Mouse (Mus musculus) ovary, postnatal 10 days (tissue): ENCODE data around the gene Fam149a.

Source experiments
- DNase-seq: peaks from one replicate; pipeline ENCODE4 v3.0.0; 2022; ENCODE audit warnings: low spot score

Fam149a gene

DNA sequence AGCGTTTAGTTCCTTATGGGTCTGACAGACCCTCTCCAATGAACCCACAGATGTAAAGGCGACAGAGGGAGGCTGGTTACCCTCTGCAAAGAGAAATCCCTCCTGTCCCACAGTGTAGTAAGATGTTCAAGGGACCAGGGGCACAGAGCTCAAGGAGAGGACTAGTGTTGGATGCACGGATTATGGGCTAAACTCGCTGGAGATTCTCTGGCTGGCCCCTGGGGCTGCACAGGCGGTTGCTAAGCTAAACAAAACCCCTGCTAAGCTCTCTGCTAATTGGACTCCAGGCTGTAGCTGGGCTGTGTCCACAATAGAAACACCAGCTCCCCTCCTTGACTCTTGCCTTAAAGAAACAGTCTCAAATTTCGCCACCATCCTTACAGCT is at the start of gene Fam149a:
Fam149a (minus strand) TSS at position 329 of the 385 bp plus-strand sequence.
- DNase-seq = no peak

DNA sequence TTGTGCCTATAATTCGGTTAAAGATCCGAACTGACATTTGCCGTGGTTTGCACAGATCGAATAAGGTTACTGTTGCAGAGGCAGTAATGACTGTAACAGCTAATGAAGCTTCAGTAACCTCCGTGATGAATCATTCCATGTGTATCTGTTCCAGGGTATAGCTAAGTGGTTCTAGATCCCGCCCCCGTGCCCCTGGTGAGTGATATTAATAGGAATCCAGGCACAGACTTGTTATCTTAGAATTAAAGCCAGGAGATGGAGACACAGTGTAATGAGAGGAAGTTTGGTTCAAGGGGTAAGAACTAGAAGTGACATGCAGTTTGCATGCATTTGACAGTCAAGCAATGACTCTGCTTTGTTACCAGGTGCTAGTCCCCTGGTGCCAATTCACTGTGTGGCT is 38.1 kb upstream of the Fam149a start:
- no peak for DNase-seq

DNA sequence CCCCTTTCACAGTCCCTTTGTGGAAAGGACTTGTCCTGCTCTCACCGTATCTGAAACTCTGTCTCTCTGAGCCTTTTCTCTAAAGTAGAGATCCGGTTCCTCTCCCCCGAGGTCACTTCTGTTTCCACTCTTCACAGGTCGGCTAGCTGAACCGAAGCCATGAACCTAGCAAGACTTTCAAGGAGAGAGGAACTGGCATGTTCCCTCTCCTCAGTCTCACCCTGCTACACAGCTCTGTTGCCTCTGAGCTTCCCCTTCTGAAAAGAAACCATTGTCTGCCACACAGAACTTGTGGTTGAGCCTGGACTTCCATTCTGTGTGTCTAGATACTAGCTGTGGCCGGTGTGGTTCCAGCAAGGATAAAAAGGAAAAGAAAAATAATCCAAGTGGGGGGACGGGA is 32.9 kb upstream of the Fam149a start:
- no peak for DNase-seq

DNA sequence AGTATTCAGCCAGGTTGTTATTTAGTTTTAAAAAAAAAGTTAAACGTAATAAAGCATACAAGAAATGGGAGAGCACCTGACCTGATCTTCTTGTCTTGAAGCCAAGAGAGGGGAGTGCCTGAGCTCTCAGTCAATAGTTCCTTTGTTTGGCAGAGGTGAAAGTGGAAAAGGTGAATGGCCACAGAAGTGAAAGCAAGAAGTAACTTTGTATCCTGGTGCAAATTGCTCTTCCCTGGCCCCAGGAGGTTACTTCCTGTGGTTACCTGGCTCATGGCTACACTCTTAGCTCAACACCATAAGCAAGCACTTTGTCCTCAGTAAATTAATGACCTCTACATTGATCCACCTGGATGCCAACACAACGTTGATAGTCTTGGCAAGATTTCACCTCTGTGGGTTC is 28.8 kb upstream of the Fam149a start, which contains the start of gene Tlr3:
Tlr3 (minus strand) TSS at position 199 of the 400 bp plus-strand sequence.
- no peak for DNase-seq

DNA sequence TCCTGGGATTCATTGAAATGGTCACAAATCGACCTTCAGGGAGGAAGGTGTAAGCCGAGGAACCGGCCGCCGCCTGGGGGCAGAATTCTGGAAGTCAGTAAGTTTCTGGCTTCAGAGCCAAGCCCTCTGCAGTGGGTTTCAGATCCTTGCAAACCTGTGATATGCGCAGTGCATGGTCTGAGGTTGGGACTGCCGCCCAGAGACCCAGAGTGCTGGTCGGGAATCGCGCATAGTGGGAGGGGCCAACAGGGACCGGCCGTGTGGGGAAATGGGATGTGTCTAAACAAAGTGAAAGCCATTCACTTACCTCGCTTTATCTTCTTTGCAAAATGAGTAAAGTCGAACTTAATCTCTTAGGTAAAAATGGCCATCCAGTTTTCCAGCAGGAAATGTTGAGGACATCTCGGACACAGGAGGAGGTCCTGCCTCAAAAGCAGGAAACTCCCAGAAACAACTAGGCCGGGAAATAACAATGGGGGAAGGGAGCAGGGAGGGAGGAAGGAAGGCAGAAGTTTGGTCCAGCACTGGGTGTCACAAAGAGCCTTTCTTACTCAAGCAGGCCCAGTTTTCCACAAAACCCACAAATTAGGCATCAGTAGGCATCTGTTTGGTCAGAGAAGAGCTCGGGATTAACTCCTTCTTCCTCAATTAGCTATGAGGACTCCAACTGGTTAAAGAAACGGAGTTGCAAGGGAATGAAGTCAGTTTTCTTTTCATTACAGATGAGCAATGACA is 28.2 kb upstream of the Fam149a start:
- peak; percentile 38 for DNase-seq

DNA sequence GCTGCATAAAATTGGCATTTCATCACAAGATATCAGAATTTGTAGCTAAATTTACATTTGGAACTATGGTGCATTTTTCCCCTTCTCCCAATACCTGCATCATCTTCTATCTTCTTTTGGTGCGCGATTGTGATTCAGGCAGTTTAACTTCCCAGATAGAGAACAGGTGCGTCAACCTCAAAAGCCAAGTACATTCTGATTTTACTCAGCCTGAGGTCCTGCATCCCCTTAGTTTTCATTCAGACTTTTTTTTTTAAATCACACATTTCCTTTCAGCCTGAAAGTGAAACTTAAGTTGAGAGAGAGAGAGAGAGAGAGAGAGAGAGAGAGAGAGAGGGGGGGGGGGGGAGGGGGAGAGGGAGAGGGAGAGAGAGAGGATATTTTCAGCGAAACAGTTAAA is 27.6 kb upstream of the Fam149a start:
- DNase-seq = no peak

DNA sequence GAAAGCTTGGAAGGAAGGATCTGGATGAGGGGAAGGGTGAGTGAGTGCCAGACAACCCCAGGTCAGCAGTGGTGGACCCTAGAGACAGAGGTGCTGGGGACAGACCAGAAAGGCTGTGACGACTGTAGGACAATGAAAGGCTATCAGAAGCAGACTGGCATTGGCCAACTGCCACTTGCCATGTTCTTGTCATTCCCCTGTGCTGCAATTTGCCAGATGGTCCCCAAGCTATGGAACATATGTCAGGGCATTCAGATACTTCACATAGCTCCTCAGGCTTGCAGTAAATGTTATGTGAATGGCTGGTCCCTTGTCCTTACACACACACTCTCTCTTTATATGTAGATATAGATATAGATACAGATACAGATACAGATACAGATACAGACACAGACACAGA is 1.2 kb upstream of the Fam149a start:
- DNase-seq = no peak

DNA sequence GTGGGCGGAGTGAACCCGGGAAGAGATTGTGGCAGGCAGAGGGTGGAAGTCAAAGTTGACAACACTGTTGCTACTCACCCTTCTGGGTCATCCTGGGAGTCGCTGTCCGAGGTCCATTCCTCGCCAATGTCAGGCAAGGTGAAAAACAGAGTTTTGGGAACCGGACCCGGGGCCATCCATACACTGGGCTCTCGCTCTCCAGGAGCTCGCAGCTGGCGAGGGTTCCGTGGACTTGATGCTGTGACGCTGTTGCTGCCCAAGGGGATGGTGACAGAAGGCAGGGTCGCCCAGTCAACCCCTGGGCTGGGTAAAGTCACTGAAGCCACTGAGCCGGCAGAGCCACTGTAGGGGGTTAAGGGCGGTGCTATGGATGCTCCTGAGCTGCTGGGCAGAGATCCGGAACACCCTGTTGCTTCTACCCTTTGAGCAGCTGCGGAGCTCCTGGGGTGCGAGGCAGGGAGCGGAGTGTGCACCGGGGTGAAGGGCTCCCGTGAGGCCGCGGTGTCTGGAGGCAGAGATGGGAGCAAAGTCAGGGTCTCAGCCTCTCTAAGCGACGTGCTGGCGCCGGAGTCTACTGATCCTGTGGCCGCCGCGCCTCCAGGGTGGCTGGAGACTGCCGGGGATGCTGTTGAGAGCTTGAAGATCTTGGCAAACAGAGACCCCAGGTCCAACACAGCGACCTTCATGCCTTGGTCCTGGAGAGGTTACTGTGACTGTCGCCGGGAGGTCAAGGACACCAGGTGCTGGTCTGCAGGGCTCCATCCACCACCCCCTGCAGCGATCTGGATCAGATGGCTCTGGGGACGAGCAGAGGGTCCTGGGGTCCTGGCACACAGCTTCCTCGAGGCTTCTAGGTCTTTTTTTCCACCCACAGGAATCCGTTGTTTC is 772 bp downstream of the Fam149a start:
- no peak for DNase-seq

DNA sequence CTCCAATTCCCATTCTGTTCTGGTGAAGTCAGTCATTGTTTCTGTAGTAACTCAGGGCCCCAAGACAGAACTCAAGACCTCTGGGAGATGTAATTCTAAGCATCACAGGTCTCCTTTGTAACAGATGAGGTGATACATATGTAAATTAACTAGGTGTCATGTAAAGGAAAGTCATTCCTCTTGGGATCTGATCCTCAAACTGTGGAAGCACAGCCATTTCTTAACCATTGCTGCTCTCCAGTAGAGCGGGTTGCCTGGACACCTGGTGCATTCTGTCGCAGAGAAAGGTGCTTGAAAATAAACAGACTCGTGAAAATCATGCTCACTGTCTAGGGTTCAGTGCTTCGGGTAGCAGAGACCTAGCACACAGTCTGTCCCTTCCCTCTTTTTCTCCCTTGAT is 1.5 kb downstream of the Fam149a start:
- no peak for DNase-seq

DNA sequence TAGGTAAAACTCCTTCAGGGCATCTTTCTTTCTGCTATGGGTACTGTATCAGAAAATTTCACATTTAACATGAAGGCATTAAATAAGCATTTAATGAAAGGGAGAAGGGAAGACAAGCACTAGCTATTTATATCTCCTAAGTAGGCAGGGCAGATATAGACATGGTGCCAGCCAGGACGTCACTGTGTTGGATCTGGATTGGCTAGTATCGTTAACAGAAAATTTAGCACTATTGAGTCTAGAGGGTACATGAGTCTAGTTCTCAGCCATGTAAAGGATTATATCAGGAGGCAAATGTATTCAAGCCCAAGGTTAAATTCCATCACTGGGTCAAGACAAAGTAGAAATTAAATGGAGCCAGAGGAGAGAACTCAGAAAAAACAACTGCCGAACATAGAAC is 8.0 kb downstream of the Fam149a start:
- DNase-seq = no peak

DNA sequence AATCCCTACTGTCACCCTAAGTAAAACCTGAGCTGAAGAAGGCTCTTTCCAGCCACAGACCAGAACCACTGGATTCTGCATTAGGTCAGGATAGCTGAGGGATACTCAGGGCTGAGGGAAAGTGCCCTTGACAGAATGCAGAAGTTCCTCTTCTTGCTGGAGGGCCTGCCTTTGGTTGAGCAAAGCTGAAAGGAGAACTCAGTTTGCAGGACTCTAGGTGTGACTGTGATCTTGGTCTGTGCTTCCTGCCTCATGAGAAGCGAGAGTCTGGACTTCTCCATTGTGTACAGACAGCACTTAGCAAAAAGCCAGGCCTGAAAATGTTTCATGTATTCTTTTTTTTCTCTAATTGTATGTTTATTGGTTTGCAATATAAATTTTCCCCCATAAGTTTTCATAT is 14.9 kb downstream of the Fam149a start:
- no peak for DNase-seq

DNA sequence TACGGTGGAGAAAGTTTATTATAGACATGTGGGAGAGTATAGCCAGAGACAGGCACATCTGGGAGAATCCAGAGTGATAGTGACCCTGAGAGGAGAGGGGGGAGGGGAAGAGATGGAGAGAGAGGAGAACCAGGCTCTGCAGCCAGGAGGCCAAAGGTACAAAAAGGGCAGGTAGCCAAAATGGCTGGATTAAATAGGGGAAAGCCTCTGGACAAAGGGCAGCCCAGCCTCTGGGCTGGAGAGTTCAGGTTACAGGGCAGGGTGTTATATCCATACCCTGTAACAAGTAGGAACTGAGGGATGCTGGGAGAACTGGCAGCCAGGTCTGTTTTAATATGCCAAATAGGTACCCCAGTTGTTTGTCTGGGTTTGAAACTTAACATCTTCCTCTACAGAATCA is 18.9 kb downstream of the Fam149a start:
- no peak for DNase-seq

DNA sequence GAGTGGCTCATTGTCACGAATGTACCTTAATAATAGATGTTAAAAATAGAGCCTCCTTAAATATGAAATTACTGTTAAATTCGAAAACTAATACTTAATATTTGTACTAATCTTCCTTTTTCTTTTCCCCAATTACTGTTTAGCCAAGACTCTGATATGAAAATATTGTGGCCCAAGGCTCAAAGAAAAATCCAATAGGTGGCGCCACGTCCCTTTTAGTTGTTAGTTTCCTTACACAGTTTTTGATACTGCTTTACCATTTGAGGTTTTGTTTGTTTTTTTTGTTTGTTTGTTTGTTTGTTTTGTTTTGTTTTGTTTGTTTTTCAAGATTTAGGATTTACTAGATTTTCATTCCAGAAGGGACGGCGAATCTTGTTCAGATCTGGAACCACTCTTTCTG is 19.8 kb downstream of the Fam149a start:
- no peak for DNase-seq

DNA sequence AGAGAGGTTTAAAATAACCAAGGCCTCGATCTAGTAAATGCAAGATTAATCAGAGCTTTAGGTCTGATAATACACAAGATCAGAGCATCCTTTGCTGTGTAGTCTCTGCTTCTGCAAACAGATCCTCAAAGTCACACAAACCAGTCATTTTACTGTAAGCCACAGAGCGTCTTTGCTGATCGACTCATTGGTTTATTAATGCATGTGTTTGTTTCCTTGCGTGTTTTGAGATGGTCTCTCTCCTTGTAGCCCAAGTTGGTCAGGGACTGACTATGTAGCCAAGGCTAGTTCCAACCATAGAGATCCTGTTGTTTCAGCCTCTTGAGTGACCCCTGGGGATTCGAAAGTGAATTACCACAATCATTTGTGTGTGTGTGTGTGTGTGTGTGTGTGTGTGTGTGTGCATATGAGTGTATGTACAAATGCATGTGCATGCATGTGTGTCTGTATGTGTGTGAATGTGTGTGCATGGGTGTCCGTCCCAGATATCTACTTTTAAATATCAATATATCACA is 22.9 kb downstream of the Fam149a start:
- no peak for DNase-seq

DNA sequence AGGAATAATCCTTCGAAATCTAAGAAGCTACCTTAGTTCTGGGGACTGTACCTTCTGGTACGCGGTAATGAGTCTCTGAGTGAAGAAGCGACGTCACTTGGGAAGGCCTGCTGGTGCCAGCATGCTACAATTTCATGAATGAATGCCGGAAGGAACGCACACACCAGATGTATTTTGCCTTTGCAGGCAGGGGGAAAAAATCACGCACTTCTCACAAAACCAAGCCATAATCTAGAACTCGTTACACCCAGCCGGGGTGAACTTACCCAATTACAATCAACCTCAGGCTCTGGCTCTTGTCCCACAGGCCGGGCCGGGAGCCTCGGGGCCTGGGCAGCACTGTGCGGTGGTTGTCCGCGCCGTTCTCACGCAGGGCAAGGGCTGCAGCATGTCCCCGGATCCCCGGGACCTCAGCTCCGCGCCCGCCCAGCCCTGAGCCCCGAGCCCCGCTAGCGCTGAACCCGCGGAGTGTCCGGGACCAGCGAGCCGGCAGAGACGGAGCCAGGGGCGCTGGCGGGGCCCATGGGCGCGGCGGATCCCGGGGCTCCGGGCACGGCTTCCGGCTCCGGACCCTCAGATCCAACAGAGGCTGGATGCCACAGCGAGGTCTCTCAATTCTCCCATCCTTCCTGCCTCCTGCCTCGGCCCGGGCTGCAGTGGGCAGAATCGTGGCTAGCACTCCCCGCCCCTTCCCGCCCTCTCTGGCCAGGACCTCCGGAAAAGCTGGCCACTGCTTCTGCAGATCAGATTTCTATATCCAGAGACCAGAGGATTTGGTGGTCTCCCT is 23.8 kb downstream of the Fam149a start:
- peak; percentile 13 for DNase-seq

DNA sequence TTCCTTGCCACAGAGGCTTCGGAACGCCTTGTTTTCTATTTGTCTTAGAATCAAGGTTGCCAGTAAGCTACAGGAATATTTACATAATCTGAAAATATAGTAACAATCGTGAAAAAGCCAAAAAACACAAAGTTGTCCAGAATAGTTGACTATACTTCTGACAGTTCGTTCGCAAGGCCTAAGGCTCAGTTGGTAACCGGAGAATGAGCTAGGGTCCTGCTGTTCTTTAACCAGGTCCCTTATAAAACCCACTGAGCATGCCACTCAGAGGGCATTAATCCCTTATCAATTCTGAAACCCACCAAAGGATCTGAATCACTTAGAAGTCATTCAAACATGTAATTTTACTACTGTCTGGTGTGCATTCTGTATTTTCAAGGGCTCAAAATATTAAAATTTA is 26.3 kb downstream of the Fam149a start:
- no peak for DNase-seq

DNA sequence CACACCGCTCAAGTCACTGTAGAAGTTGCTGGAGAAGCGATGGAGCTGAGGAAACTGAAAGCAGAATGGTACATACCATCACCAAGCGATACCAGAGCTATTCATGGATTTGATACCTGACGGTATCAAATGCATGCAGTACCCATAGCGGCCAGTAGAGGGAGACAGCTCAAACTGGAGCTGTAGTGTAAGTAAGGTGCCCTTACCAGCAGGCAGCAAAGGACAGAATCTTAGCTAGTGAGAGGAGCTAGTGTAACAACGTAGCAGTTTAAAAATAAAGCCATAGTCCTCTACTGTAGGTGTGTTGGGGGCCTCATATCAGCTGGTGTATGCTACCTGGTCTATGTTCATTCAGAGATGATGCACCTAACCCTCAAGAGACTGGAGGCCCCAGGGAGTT is 37.1 kb downstream of the Fam149a start:
- DNase-seq = peak; percentile 23

DNA sequence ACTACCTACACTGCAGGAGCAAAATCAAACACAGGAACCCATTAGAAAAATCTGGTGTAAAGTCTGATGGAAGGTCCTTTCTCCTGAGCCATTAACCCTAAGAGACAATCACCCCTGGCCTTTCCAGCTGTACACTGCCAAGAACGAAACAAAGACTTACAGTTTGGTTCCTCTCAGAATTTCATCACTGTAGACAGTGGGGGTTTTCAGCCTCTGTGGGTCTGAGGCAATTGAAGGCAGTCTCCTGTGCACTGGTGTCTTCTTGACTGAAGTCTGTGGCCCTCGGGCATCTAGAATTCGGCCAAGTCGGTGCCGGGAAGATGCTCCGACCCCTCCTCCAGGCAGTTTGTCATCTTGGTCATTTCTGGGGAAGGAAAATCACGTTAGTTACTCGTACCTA is 37.8 kb downstream of the Fam149a start:
- DNase-seq = no peak

DNA sequence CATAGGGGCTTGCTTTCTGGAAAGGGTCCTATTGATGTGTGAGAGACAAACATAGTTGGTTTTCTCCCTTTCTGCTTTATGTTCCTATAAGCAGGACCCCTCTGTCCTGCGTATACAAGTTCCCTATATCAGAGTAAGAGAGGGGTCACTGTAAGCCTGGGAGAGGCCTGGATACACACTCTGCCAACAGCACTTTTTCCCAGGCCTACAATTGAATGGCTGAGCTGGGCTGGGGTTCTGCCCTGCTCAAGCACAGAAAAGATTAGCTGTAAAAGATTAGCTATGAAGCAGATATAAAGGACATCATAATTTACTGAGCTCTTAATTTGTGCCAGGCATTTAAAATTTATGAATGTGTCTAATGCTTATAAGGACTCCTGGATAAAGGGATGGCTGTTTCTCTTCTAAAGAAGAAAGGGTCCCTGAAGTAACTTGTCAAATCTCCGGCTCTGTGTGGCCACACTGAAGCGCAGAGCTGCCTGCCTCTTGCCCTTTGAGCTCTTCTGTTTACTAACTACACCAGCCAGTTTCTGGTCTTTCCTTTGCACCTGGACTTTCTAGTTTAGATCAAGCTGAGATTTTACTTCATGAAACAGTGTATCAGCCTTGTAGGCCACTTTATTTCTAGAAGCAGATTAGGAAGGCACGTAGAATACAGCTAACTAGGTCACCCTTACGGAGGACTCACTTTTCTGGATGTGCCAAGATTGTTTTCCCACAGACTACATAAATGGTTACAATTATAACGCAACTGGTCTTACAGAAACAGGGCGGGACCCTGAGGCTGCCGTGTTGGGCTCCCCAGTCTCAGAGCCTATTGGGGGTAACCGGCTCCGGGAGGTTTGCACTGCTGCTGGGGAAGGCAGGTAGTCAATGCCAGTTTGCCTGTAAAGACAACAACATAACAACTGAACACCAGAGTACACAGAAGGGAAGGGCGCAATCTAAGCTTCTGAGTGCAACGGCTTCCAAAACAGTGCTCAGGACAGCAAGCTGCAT is 40.2 kb downstream of the Fam149a start:
- DNase-seq = no peak

DNA sequence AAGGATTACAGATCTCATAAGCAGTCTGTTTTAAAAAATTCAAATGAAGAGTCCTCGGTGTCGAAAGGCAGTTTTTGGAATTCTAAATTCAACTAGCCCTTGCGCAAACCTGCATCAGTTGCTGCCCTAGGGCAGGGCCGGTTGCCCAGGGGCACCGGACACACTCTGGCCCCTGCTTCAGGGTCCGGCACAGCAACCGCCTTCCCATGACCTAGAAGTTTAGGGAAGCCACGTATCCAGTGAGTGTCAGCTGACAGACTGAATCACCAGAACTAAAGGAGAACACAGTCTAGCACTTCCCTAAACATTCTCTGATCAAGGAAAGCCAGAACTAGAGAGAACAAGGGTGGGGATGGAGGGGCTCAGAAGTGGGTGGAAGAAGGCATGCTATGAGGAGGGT is 48.6 kb downstream of the Fam149a start:
- DNase-seq = peak; percentile 8
